Mouse (Mus musculus) midbrain, embryonic 12.5 days (tissue): ENCODE results near the gene Lin7a. TPM values are rescaled to one million over a fixed set of nuclear protein-coding genes. Genes with fewer than 3 reads are reported as not detected.

Experiments
- ATAC-seq: fragments of 200-750 bp; cut with Nextera tagmentation; 2 replicates; pipeline ENCODE4 v1.8.0; 2017; ENCODE audit warnings: low read depth, moderate TSS enrichment, moderate library complexity; ENCODE audit not compliant: low FRiP score
- H3K27ac ChIP-seq: fragments of 300-500 bp; sonication (generic); replicated peaks from 2 replicates; pipeline ENCODE4 v1.5.1; 2016; ENCODE audit warnings: mild to moderate bottlenecking
- H3K27me3 ChIP-seq: fragments of 300-500 bp; sonication (generic); 2 replicates; pipeline ENCODE4 v1.6.1; 2016; ENCODE audit warnings: mild to moderate bottlenecking
- H3K36me3 ChIP-seq: fragments of 300-500 bp; sonication (generic); 2 replicates; pipeline ENCODE4 v1.6.1; 2016
- H3K4me1 ChIP-seq: fragments of 300-500 bp; sonication (generic); 2 replicates; pipeline ENCODE4 v1.6.1; 2016
- H3K4me2 ChIP-seq: fragments of 300-500 bp; sonication (generic); replicated peaks from 2 replicates; pipeline ENCODE4 v1.6.1; 2016; ENCODE audit warnings: mild to moderate bottlenecking, moderate library complexity
- H3K4me3 ChIP-seq: fragments of 300-500 bp; sonication (generic); 2 replicates; pipeline ENCODE4 v1.5.1; 2016; ENCODE audit warnings: mild to moderate bottlenecking
- H3K9ac ChIP-seq: fragments of 300-500 bp; sonication (generic); replicated peaks from 2 replicates; pipeline ENCODE4 v1.6.1; 2016; ENCODE audit warnings: mild to moderate bottlenecking, moderate library complexity
- H3K9me3 ChIP-seq: fragments of 300-500 bp; sonication (generic); 2 replicates; pipeline ENCODE4 v1.6.1; 2016; ENCODE audit warnings: mild to moderate bottlenecking
- WGBS: fragments of 180-500 bp; shearing (Covaris S2); methylation state at CpG from one replicate; pipeline ENCODE4 v1.1.7; 2016; 5-methylcytosine and 5-hydroxymethylcytosine counted together
- polyA plus RNA-seq: library from polyadenylated mRNA; unstranded; fragments of >200 nt; fragmentation: Nextera tagmentation; extraction: Ambion mirVana; gene quantifications from 2 replicates; pipeline ENCODE4 v1.2.1, GENCODE M21; 2016

Gene Lin7a
- polyA plus RNA-seq, 1 experiment from 2014 or later = 15.4 TPM

GRCm38 (mm10) chr10:107245961-107246460 lies 25.5 kb upstream of the Lin7a start:
- Histone ChIP-seq H3K36me3 (no peaks in the 10 kb centered on the region), H3K4me3 (no peak overlapping the region), H3K27me3 (no peaks in the 10 kb centered on the region), H3K4me2 (no peak overlapping the region), H3K9ac (no peak overlapping the region), H3K4me1 (no peaks in the 10 kb centered on the region), H3K9me3 (no peaks in the 10 kb centered on the region), H3K27ac (no peak overlapping the region)
- ATAC-seq = no peak
- WGBS = 86% methylated on average over 2 of the region's 2 CpGs

GRCm38 (mm10) chr10:107247001-107247670 lies 24.4 kb upstream of the Lin7a start:
- WGBS = 89% methylated on average over 6 of the region's 6 CpGs
- no peak overlapping the region for H3K4me2 ChIP-seq
- no peaks in the 10 kb centered on the region for H3K4me1 ChIP-seq
- no peaks in the 10 kb centered on the region for H3K9me3 ChIP-seq
- ATAC-seq = no peak
- no peak overlapping the region for H3K27ac ChIP-seq
- no peak overlapping the region for H3K9ac ChIP-seq
- H3K4me3 ChIP-seq = no peak overlapping the region
- H3K27me3 ChIP-seq = no peaks in the 10 kb centered on the region
- H3K36me3 ChIP-seq = no peaks in the 10 kb centered on the region

DNA sequence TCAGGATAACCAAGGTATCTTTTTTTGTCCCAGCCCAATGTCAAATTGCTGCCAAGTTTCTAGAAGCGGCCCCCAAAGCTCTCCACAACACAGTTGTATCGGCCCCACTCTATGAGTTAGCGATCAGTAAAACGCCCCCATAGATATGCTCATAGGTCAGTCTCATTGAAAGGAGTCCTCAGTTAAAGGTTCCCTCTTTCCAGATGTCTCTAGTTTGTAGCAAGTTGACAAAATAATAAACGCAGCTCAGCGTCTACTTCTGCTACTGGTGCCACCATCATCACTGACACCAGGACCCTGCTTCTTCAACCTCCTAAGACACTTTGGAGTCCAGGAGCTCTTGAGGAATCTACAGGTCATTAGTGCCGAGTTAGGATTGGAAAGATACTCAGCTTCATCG lies 23.0 kb upstream of the Lin7a start:
- WGBS = 90% methylated on average over 8 of the region's 8 CpGs
- H3K4me2 ChIP-seq = no peak overlapping the region
- ATAC-seq = no peak
- no peak overlapping the region for H3K9ac ChIP-seq
- H3K4me3 ChIP-seq = no peak overlapping the region
- H3K36me3 ChIP-seq = no peaks in the 10 kb centered on the region
- H3K27ac ChIP-seq = no peak overlapping the region
- H3K9me3 ChIP-seq = no peaks in the 10 kb centered on the region
- H3K4me1 ChIP-seq = no peaks in the 10 kb centered on the region
- no peaks in the 10 kb centered on the region for H3K27me3 ChIP-seq

DNA sequence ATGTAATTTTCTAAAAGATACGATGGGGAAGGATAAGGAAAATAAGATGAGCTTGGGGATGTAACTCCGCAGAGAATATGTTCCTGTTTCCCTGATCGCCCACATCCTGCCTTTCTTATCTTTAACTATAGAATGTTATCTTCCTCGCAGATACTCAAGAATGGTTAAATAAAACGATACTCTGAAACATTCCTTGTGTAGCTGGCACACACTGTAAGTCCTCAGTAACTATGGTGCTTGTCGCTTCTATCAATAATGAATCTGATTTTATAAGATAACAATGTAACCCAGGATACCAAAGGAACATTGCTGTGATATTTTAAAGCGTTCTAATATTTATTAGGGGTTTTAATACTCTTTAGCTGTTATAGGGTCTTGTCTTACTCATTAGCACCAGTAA lies 22.4 kb upstream of the Lin7a start:
- Histone ChIP-seq H3K9ac (no peak overlapping the region), H3K27me3 (no peaks in the 10 kb centered on the region), H3K9me3 (no peaks in the 10 kb centered on the region), H3K27ac (no peak overlapping the region), H3K4me1 (no peaks in the 10 kb centered on the region), H3K36me3 (no peaks in the 10 kb centered on the region), H3K4me2 (no peak overlapping the region), H3K4me3 (no peak overlapping the region)
- no peak for ATAC-seq
- WGBS = 92% methylated on average over 7 of the region's 7 CpGs

- H3K4me3 ChIP-seq = no peak overlapping the region
- no peaks in the 10 kb centered on the region for H3K27me3 ChIP-seq
- H3K9me3 ChIP-seq = no peaks in the 10 kb centered on the region
- no peak overlapping the region for H3K27ac ChIP-seq
- 77% methylated on average over 5 of the region's 5 CpGs for WGBS
- H3K36me3 ChIP-seq = no peaks in the 10 kb centered on the region
- no peak for ATAC-seq
- no peak overlapping the region for H3K4me2 ChIP-seq
- no peaks in the 10 kb centered on the region for H3K4me1 ChIP-seq
- no peak overlapping the region for H3K9ac ChIP-seq
Measured at GRCm38 (mm10) chr10:107249606-107250186, 21.8 kb upstream of the Lin7a start.

GRCm38 (mm10) chr10:107250346-107251210 lies 20.9 kb upstream of the Lin7a start:
- Histone ChIP-seq H3K27ac (no peak overlapping the region), H3K4me2 (no peak overlapping the region), H3K4me1 (no peaks in the 10 kb centered on the region), H3K4me3 (no peak overlapping the region), H3K9ac (no peak overlapping the region), H3K27me3 (no peaks in the 10 kb centered on the region), H3K36me3 (no peaks in the 10 kb centered on the region), H3K9me3 (no peaks in the 10 kb centered on the region)
- no peak for ATAC-seq
- 80% methylated on average over 7 of the region's 7 CpGs for WGBS

- Histone ChIP-seq H3K4me1 (no peaks in the 10 kb centered on the region), H3K4me2 (no peak overlapping the region), H3K27ac (no peak overlapping the region), H3K9ac (no peak overlapping the region), H3K27me3 (no peaks in the 10 kb centered on the region), H3K4me3 (no peak overlapping the region), H3K36me3 (no peaks in the 10 kb centered on the region), H3K9me3 (no peaks in the 10 kb centered on the region)
- whole genome bisulfite sequencing = 90% methylated on average over 2 of the region's 2 CpGs
- no peak for ATAC-seq
Measured at GRCm38 (mm10) chr10:107251271-107251670, 20.2 kb upstream of the Lin7a start.

GRCm38 (mm10) chr10:107251801-107252502 lies 19.5 kb upstream of the Lin7a start:
- Histone ChIP-seq H3K27ac (no peak overlapping the region), H3K27me3 (no peaks in the 10 kb centered on the region), H3K36me3 (no peaks in the 10 kb centered on the region), H3K4me1 (no peaks in the 10 kb centered on the region), H3K4me3 (no peak overlapping the region), H3K9me3 (no peaks in the 10 kb centered on the region), H3K4me2 (no peak overlapping the region), H3K9ac (no peak overlapping the region)
- WGBS = 89% methylated on average over 2 of the region's 2 CpGs
- no peak for ATAC-seq

DNA sequence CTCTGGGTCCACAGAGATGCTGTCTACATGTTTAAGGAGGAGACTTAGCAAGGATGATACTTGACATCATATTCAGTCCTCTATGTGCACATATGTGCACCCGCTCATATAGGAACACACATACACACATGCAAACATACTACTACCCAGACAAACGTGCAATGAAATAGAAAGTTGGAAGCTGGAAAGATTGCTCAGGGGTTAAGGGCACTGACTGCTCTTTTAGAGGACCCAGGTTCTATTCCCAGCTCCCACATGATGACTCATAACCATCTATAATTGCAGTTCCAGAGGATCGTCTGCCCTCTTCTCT lies 19.0 kb upstream of the Lin7a start:
- Histone ChIP-seq H3K4me3 (no peak overlapping the region), H3K36me3 (no peaks in the 10 kb centered on the region), H3K9me3 (no peaks in the 10 kb centered on the region), H3K4me2 (no peak overlapping the region), H3K27me3 (no peaks in the 10 kb centered on the region), H3K4me1 (no peaks in the 10 kb centered on the region), H3K9ac (no peak overlapping the region), H3K27ac (no peak overlapping the region)
- ATAC-seq = no peak
- 86% methylated on average over 3 of the region's 3 CpGs for WGBS

DNA sequence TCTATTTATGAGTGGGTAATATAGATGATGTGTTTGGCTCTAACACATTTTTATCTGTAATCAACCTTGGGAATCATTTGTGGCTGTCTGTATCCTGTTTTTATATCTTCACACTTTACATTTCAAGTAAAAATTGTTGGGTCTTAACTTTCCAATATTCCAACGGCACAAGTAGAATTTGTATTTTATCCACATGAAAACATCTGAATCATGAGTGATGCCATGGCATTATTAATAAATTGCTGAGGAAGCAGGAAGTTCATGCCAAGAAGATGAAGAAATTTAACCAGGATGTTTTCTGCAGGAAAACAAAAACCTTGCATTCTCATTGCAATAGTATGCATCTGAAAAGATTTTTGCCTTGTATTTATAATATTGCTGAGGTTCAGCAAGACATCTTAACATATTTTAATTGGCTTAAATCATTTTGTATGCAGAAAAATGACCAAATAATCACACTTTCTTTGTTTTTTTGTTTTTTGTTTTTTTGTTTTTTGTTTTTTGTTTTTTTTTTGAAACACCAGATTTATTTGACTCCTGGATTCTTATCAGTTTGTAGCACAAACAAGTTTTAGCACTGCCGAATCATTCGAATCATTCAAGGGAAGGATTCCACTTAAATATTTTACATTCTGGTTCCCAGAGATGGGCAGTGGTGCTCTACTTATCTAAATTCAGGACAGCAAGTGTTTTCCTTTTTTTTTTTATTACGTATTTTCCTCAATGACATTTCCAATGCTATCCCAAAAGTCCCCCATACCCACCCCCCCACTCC lies 18.1 kb upstream of the Lin7a start:
- Histone ChIP-seq H3K4me2 (no peak overlapping the region), H3K27ac (no peak overlapping the region), H3K4me3 (no peak overlapping the region), H3K9ac (no peak overlapping the region), H3K4me1 (no peaks in the 10 kb centered on the region), H3K9me3 (no peaks in the 10 kb centered on the region), H3K27me3 (no peaks in the 10 kb centered on the region), H3K36me3 (no peaks in the 10 kb centered on the region)
- 90% methylated on average over 4 of the region's 4 CpGs for WGBS
- ATAC-seq = no peak

- ATAC-seq = no peak
- H3K36me3 ChIP-seq = no peaks in the 10 kb centered on the region
- H3K27me3 ChIP-seq = no peaks in the 10 kb centered on the region
- no peaks in the 10 kb centered on the region for H3K9me3 ChIP-seq
- H3K4me1 ChIP-seq = no peaks in the 10 kb centered on the region
- H3K4me2 ChIP-seq = no peak overlapping the region
- H3K9ac ChIP-seq = no peak overlapping the region
- no peak overlapping the region for H3K27ac ChIP-seq
- H3K4me3 ChIP-seq = no peak overlapping the region
Measured at GRCm38 (mm10) chr10:107254656-107255055, 16.8 kb upstream of the Lin7a start.
